Mouse (Mus musculus) urinary bladder, adult 2 months (tissue): ENCODE measurements at regions not wholly inside any gene's neighbourhood (a gene's known extent, or its start where the extent isn't known, plus 50 kb on each side); places are given as distances from the start of the nearest gene placed in this dataset.

Source experiments
- DNase-seq: peaks from one replicate; pipeline ENCODE4 v3.0.0; 2022; ENCODE audit warnings: low spot score

DNA sequence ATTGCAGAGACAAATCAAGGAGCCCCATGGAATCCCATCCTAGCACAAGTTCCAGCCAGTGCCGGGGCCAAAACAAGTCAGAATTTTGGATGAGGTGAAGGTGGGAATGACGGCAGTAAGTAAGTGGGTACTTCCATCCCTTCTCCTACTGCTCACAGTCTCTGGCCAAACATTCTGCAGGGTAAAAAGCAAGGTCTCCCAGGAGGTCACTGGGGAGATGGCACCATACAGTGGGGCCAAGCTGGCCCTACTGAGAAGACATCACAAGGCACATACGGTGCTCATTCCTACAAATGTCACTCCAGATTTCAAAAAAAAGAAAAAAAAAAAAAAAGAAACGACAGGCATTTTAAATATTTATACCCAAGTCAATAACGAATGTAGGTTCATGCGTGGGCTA, 129.6 kb downstream of the Ddx11 start:
- no peak for DNase-seq

DNA sequence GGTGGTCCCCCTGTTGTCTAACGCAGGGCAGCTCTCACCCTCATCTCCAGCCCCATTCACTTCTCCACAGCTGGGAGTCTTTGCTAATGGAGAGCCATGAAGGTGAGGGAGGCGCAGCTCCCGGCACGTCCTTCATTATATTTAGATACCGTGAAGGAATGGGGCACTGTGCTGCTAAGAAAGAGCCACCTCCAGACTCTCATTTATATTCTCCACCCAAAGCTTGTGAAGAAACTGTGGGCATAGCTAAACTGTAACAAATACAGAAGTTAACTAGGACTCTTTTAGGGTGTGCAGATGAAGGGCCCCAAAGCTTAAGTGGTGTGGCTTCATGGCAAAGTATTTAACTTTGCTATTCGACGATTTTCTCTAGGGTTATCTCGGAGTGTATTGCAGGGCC, 136.4 kb downstream of the Ddx11 start:
- DNase-seq = no peak

DNA sequence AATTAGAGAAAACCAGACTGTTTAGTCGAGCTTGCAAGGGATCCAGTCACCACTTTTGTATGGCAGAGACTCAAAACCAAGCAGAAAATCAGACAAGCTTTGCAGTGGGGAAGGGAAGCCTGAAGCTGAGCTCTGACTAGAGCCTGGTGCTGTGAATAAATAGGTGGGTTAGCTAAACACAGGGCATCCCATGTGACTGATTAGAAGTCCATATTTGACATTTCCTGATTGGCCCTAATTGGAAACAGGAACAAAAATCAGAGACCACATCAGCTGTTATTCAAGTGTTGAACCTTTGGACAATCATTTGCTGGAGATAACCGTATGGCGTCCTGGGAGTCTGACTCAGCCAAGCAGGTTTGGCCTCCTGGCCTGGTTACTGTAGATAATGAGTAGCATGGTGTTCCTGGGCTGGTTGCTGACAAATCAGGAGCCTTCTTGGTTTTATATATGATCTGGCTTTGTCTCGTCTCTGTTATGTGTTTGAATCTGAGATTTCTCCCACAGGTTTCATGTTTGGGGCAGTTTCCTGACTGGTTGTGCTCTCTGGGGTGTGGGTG, 139.4 kb downstream of the Ddx11 start:
- no peak for DNase-seq

DNA sequence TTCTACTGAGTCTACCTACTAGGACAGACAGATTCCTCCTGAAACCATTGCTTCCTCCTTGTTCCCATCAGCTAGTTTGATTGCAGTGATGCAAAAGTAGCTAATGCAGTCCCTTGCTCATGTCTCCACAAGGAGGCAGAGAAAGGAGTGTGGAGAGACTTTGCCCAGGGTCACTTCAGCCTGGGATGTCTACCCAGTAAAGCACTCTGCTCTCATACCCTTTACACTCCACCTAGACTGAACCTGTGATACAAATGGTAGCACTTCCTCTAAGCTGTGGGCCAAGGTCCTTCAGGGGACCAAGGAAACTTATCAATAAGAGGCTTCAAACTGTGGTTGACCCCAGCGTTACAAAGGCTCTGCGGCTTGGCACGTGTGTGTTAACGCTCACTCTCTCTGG, 140.1 kb downstream of the Ddx11 start:
- DNase-seq = no peak

DNA sequence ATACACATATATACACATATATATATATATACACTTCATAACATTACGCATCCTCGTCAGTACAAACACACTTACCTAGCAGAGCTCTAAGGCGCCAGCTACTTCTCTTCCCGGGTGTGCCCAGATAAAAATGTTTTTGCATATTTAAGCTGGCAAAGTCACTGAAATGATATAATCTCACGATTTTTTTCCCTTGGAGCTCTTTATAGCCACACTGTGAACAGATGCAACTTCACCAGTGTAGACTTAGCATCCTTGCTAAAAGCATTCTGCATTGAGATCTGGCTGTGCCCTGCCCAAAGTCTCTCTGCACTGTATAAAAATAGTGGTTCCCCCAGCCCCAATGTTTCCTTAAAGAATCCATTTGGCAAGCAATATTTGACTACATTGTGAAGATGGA, 143.5 kb downstream of the Ddx11 start:
- DNase-seq = no peak

DNA sequence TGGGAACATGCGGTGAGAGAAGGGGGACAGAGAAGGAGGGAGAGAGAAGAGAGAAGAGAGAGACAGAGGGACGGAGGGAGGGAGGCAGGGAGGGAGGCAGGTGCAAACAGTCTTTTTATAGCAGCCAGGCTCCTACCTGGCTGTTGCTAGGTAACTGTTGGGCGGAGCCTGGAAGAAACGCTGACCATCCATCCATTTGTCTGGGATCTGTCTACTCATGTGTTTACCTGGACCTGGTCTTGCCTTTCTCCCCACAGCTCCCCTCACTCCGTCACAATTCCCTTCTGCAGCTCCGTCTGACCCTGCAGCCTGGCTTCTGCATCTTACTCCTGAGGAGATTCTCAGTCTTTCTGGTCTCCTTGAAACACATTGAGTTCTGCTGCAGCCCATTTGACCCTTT, 144.5 kb downstream of the Ddx11 start:
- DNase-seq = no peak

DNA sequence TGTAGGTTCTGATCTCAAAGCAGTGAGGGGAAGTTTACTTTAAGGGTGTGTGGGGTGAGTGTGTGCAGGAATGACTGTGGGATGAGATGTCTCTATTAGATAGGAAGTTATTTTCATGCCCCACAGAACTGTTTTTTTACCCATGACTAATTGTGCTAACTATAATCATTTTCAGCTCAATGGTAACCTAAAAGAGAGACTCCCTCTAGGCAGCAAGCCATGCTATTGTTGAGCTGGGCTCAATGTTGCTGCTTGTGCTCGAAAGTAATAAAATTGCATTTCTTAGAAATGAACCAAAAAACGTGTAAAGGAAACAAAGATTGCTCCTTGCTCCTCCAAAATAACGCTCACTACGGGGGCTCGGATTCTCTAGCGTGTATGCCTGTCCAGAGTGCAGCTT, 146.2 kb downstream of the Ddx11 start:
- DNase-seq = no peak

DNA sequence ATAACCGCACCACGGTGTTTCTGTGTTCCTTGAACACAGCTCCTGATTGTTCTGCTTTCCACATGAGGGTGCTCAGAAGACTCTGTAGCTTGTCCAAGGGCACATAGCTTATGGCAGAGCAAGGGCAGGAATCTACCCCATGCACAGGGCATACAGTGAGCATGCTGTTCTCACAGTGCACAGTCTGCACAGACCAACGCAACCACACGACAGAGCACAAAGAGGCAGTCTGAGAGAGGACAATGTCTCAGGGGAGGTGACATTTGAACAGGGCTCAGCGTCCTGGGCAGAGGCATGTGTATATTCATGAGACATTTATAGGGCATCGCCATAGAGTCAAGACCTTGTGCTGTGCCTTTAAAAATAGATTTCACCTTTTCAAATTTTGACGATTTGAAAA, 148.6 kb downstream of the Ddx11 start:
- DNase-seq = no peak

DNA sequence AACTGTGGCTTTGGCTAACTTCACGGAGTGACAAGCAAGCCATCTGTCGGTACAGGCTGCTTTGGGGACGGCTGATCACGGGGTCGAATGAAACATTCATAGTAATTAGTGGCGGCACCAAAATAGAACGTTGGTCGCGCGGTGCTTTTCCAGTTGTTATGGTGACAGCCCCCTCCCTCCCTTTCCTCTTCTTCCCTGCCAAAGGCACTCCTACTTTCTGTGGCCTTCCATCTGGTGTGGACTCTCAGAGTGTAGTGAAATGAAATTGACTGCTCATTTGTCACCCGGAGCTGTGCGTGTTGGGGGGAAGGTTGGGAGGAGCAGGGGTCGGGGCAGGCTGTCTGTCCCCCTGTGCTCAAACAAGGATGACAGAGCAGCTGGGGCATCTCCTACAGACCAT, 153.5 kb downstream of the Ddx11 start:
- DNase-seq = no peak

DNA sequence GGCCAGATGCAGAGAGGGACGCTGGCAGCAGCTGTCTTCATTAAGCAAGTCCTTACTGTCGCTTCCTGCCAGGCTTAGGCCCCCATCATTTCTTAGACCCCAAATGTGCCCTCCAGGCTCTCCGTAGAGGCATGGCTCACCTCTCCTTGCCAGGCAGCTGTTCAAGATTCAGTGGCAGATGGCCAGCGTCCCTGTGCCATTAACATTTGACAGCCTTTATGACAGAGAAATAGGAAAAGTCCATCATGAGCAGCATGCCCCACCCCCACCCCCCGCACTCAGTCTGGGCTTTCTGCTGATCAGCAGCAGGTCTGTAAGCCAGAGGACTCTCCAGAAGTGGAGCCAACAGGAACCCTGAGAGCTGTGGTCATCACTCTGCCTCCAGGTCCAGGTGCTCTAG, 154.7 kb downstream of the Ddx11 start:
- DNase-seq = no peak

DNA sequence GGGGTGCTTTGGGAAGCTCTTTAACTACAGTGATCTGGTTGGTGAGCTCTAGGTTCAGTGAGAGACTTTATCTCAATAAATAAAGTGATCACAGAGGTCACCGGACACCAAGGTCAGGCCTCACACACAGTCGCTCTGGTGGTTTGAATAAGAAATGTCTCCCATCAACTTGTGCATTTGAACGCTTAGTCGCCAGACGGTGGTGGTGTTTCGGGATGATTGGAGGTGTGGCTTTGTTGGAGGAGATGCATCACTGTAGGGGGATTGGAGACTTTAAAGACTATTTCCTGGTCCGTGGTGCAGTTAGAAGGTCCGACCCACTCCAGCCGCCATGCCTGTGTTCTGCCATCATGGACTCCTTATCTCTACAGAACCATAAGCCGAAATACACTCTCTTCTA, 162.0 kb downstream of the Ddx11 start:
- DNase-seq = no peak
